Mouse (Mus musculus) mesoderm, embryonic 11.5 days (tissue): ENCODE measurements around the gene Gsg1l.

Experiments
- DNase-seq: peaks from one replicate; pipeline ENCODE4 v3.0.0-alpha.2; 2012; ENCODE audit warnings: low read depth, low spot score

Gsg1l gene

DNA sequence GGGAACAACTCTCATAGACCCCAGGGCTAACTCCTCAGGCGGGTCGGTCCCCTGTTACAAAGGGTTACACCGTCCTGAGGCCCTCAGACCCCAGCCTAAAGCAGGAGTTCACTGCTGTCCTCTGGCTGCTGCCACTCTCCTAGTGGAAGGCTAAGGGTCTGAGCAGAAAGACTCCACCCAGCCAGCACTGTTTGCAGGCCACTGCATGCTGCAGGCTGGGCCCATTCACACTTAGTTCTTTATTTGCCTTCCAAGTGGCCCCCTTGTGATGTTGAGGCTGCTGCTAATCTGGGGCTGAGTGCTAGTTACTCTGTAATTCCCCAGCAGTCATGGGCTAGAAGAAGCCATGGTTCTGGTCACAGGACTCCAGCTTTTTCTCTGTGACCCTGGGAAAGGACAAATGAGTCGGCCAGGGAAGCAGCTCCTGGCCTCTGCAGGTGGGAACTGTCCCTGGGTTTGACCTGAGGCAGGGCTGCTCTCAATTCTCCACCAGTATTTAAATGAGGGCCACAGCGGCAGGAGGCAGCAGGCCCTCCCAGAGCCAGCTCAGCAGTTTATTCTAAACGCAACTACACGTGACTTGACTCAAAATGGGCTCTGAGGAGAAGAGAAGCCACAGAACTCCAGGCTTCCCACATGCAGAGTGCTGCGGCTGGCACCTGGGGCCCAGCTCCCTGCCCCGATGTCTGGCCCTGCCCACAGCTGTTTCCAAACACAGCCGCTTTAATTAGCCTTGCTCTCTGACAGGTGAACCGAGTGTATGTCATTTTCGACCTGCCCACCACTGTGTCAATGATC is 210.6 kb downstream of the Gsg1l start:
- DNase-seq, result peak; percentile 34

DNA sequence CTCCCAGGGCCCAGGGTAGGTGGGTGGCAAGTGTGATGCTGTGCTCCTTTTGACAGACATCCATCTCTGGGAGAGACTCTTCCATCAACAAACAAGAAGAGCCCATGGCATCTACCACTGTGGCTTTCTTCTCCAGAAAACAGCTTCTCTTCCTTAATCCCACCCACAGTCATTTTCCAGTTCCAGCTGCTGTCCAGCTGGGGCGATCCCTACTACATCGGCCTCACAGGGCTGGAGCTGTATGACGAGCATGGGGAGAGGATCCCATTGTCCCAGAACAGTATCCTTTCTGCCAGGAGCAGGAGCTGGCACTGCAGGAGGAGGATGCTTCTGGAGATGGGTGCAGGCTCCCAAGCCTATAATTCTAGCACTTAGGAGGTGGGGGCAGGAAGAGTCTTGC is 213.6 kb downstream of the Gsg1l start:
- DNase-seq, result no peak

- peak; percentile 80 for DNase-seq
These were observed 217.0 kb downstream of the Gsg1l start for GRCm38 (mm10) chr7:125865234-125865633.

DNA sequence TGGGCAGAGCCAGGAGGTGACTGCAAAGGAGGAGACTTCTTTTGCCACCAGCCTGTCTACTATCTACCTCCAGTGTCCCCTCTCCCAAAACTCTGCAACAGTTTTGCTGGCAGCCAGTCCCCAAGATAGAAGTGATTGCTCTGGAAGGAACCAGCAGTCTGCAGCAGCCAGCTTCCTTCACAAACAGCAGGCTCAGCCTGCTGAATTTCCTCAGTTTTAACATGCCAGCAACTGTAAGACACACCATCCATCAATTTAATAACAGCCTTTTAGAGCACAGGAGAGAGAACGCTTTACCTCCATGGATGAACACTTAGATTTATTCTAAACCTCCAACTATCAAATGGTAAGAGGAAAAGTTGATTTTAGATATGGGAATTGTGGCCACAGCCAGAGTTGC is 218.2 kb downstream of the Gsg1l start:
- no peak for DNase-seq

DNA sequence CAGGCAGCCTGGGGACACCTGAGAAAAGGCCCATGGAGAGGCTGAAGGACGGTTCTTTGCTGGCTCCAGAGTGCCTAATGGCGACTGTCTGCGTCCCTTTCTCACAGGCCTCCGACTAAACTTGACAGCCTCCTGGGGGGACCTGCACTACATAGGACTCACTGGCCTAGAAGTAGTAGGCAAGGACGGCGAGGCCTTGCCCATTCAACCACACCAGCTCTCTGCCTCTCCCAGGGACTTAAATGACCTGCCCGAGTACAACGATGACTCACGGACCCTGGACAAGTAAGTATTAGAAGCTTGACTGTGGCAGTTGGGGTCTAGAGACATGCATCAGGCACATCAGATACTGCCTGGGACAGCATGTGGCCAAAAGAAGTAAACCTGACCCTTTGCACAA is 221.8 kb downstream of the Gsg1l start:
- no peak for DNase-seq

DNA sequence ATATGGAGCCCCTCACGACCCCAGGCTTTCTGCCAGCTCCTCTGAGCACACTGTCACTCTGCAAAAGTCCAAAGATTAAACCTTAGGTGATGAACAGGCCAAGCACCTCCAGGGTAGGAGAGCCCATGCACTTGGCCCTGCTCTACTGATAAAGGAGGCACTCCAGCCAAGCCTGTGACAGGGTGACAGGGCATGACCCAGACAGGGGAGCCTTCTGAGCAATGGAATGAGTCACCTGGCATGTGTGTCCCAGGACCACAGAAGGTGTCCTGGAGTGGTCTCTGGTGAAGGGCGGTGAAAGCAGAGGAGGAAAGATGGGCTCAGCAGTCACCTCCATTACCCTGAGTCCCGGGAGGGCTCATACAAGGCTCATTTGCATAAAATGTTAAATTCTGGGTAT is 222.6 kb downstream of the Gsg1l start:
- no peak for DNase-seq

- DNase-seq, result no peak
These were observed 234.7 kb downstream of the Gsg1l start for GRCm38 (mm10) chr7:125847528-125847866.

DNA sequence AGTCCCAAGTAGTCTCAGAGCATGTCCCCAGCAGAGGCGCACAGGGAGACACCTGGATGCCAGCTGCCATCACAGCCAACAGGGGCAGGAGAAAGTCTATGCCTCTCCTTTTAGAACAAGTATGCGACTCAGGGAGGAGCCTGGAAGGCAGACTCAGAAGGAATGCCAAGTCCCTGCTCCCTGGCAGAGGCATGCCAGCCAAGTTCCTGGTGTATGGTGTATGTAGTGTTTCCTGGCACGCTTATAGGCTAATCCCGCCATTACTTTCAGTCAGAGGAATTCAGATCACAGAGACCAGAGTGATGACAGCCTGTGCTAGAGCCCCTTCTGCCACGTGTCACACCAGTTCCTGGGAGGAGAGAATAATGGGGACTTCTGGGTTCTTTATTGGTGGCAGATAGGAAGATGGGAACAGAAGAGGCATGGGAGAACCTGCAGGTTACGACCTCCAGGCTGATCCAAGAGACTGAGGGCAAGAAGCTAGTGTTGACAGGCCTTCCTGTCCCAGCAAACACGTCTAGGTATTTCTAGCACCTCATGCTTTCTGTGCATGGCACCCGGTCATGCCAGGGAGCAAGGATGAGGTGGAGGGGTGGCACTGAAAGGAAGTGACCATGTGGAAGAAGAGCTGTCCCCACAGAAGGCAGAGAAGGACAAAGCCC is 235.2 kb downstream of the Gsg1l start:
- DNase-seq, result no peak

DNA sequence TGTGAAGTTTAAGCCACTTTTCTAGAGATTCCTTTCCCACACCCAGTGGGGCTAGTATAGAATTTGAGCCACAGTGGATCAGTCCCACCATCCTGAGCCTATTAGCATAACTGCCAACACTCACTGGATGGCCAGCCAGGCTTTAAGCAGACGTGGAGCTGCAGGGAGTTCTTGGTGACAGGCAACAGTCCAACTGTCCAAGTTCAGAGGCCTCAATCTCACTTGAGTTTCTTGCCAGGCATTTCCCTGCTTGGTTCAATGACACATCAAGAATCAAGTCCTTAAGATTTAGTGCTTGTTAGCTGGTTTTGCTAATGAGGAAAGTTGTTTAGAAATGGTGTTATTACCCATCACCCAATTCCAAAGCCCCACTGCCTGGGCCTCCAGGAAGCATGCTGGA is 236.6 kb downstream of the Gsg1l start:
- DNase-seq, result no peak

DNA sequence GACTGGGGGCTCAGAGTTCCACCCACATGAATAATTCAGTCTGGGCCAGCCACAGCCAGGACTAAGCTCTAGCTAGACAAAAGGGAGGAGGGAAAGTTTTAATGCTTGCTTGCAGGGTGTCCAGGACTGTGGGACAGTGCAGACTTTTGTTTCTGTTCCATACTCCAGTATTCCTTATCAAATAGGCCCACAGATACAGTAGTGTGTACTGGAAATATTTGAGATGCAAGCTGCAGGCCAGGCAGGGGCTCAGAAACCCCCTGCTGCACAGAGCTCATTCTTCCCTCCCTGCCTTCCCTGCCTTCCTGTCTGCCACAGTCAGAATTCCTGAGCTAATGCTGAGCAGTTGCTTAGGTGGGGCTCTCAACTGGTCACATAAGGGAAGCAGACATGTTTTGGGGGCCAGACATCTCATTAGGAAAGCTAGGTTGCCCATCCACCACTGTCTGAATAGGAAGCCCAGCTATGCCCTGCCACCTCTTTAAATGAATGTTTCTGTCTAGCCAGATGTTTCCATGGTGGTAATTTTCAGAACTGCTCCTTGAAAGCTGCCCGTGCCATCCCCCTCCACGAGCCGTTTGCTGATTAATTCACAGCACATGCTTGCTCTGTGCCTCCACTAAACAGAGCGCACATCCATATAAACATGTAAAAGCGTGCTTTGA is 244.0 kb downstream of the Gsg1l start:
- DNase-seq, result peak; percentile 37

- DNase-seq, result no peak
These were observed 248.7 kb downstream of the Gsg1l start for GRCm38 (mm10) chr7:125833471-125833870.

DNA sequence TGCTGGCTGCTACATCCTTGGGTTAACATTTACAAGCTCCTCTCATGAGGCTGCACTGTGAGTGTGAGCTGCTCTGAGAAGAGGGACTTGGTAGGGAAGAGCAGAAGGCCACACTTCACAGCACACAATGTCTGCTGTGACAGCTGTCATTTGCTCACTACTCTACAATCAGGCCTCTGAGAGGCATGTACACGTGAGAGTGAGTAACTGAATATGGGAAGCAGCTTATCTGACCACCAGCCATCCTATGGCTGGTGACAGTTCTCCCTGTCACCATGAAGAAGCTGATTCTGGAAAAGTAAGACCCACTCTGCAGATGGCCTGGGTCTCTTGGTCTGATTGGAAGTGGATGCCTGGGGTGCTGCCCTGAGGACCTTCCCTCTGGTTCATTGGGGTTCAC is 249.4 kb downstream of the Gsg1l start:
- DNase-seq, result no peak

DNA sequence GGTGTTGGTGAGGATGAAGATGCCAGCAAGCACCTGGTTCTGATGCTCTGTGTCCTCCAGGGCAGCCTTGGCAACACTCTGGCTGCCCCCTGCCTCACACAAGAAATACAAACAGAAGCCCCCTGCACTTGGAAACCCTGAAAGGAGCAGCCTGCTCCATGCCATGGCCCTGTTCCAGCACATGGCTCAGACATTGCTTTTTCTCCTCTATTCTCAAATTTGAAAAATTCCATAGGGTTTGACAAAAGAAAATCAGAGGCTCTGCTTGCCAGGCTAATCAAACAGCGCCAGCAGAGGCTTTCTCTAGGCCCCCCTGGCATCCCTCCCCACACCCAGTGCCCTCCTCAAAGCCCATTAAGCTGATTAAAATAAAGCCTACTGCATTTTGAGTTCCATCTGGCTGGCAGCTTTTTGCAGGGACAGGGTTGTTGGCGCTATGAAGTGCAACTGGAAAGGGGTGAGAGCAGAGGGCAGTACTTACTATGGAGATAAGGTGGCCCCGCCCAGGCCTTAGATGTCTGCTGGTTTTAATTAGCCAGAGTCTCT is 253.0 kb downstream of the Gsg1l start:
- no peak for DNase-seq

GRCm38 (mm10) chr7:125828561-125828960 is 253.7 kb downstream of the Gsg1l start:
- no peak for DNase-seq
